Mouse (Mus musculus) left cerebral cortex, adult 11 months (tissue): ENCODE data around the gene Paxx.
"Not testable (repeated sequence)": the region's sequence is repeated elsewhere in the genome, so short reads cannot be mapped to it uniquely, and the experiment has no call there.

Source experiments
- DNase-seq: peaks from one replicate; pipeline ENCODE4 v3.0.0; 2022; ENCODE audit warnings: low spot score

Paxx gene

DNA sequence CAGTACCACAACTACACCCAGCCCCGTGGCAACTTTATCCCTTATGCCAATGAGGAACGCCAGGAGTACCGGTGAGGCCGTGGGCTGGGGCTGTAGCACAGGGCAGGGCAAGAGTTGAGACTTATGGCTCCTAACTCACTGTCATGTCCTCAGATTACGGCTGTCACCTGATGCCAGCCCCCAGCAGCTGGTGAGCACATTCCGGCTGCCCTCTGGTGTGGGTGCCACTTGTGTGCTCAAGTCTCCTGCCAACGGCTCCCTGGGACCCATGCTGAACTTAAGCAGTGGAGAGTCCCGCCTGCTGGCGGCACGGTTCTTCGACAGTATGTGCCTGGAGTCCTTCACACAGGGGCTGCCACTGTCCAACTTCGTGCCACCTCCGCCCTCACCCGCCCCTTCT, 18.2 kb downstream of the Paxx start:
- no peak for DNase-seq

DNA sequence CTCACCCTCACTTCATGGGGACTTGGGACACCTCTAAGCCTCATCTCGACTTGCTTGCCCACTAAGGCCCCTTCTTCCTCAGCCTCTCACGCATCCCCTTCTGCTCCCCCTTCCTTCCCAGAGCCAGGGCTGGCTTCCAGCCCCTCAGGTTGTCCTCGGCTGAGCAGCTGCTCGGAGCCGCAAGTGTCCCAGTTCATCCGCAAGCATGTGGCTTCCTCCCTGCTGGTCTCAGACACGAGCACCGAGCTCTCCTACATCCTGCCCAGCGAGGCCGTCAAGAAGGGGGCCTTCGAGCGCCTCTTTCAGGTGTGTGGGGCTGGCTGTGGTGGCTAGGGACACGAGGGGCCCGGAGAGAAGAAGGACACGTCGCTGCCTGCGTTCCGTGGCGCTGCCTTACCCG, 19.8 kb downstream of the Paxx start:
- no peak for DNase-seq

DNA sequence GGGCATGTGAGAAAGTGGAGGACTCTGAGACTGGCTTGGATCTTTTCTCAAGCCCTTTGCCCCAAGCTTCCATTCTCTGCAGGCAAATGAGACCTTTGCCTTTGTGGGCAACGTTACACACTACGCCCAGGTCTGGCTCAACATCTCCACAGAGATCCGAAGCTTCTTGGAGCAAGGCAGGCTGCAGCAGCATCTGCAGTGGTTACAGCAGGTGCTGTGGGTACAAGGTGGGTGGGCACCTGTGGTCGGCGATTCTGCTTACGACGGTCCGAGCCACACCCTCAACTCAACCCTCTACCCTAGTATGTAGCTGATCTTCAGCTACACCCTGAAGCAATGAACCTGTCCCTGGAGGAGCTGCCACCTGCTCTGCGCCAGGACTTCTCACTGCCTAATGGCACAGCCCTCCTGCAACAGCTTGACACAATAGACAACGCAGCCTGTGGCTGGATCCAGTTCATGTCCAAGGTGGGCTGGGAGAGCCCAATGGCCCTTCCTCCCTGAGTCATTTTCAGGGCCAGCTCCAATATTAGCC, 24.5 kb downstream of the Paxx start:
- DNase-seq, result no peak

- DNase-seq, result no peak
Measured at GRCm38 (mm10) chr2:25434292-25434691, 26.6 kb downstream of the Paxx start.

GRCm38 (mm10) chr2:25433101-25433500, 27.8 kb downstream of the Paxx start:
- DNase-seq, result no peak

DNA sequence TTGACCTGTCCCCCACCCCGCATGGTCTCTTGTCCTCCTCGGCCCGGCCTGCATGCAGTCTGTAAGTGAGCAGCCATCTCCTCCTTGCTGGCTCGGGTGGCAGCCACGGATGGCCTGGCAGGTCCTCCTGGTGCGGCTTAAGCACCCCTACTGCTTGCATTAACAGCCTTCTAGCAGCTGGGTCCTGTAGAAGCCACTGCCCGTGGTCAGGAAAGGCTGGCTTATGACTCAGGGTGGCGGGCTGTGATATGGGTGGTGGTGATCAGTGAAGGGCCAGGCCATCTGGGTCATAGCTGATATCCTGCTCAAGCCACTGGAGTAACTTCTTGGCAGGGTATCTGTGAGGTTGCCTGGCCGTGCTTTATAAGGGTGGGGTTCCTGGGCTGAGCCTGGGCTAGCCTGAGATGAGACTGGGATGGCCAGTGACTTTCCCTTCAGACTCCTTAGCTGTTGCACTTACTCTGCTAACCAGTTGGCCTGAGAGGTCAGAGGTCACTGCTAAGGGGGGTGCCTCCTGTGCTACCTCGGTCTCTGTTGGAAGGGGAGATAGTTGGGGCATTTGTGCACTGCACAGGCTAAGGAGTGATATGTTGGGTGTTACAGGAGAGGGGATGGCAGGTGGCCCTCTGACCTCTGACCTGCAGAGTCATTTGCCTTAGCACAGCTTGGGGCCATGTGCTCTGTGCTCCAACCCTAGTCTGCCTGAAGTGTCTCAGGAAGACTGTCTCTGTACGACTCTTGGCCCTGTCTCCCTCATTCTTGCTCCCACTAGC, 28.4 kb downstream of the Paxx start:
- no peak for DNase-seq

DNA sequence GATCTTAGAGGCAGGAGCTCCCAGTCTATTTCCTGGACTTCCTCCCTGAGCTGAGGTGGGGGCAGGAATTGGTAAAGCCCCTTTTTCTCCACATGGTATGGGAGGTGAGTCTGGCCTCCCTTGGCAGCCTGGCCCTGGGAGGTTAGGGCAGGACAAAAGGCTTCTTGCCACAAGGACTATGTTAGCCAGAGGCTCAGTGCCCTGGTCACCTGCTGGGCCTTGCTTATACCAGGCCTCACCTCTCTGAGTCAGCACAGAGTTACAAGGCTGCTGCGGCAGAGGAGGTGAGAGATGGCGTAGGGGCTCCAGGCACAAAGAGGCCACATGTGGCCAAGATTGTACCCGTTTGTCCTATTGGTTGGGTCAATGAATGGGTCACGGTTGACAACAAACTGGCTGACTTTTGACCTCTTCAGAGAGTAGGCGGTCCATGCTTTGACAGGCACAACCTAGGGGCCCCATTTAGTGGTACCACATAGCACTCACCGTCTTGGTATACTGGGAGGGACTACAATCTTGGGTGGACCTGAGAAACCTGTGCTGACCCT, 29.5 kb downstream of the Paxx start:
- no peak for DNase-seq

DNA sequence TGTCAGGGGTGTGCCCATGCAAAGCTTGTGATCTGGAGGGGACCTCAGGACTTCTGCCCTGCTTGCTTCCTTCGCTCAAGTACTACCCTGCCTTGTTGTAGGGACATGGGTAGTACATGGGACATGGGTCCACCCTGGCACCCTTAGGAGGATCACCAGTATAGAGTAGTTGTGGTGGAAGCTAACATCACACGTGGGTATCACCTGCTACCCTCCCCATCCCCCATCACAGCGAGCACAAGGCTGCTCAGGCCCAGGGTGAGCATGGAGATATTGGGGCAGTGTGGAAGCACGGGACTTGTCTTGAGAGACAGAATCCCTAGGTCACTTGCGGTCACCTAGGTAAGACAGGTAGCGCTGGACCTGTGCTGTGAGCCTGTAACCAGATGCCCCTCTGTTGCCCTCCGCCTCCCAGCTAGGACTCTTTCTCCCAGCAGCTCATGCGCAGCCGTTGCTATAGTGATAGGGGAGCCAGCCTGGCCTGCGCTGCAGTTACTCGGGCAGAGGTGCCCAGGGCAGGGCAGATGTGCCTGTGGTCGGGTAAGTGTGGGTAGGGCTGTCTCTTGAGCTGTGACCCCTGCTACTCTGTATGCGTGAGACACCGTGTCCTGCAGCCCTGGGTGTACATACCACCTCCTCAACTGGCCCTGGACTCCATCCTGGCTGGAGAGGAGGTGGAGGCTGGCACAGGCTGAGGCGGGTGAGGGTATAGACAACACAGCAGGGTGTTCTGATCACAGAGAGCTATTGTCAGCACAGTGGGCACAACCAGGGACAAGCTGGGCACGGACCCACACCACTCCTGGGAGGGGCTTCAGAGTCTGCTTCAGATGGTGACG, 30.3 kb downstream of the Paxx start:
- DNase-seq, result peak; percentile 58

GRCm38 (mm10) chr2:25429435-25430180, 31.3 kb downstream of the Paxx start:
- no peak for DNase-seq

- DNase-seq, result peak; percentile 98
Measured at GRCm38 (mm10) chr2:25428442-25429236, 32.3 kb downstream of the Paxx start, which contains the start of gene Abca2. TSS of gene Abca2 (plus strand) at chr2:25428703.

- DNase-seq, result no peak
Measured at GRCm38 (mm10) chr2:25427256-25427655, 33.6 kb downstream of the Paxx start.

GRCm38 (mm10) chr2:25426721-25427191, 34.1 kb downstream of the Paxx start:
- DNase-seq, result no peak

DNA sequence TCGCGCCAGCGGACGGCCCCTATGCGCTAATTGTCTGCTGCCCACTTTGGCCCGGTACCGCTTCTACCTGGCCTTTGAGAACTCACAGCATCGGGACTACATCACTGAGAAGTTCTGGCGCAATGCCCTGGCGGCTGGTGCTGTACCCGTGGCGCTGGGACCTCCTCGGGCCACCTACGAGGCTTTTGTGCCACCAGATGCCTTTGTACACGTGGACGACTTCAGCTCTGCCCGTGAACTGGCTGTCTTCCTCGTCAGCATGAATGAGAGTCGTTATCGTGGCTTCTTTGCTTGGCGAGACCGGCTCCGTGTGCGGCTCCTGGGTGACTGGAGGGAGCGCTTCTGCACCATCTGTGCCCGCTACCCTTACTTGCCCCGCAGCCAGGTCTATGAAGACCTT, 35.4 kb downstream of the Paxx start:
- no peak for DNase-seq

- no peak for DNase-seq
Measured at GRCm38 (mm10) chr2:25423626-25424025, 37.3 kb downstream of the Paxx start.

GRCm38 (mm10) chr2:25422587-25423410, 38.1 kb downstream of the Paxx start, which contains the start of gene Fut7:
TSS of gene Fut7 (plus strand) at chr2:25423267.
- no peak for DNase-seq

GRCm38 (mm10) chr2:25421896-25422295, 39.0 kb downstream of the Paxx start:
- DNase-seq, result no peak

DNA sequence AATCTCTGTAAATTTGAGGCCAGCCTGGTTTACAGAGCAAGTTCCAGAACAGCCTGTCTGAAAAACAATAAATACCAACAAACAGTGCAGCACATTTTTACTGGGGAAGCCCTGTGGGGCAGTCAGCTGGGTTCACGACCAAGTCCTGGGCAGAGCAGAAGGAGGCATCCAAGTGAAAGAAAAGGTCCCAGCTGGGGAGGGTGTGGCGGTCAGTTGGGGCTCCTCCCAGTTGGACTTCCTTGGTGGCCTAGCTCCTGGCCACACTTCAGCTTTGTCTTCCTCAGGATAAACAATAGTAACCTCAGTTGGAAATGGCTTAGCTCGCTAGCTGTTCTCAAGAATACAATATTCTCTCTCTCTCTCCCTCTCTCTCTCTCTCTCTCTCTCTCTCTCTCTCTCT, 43.5 kb downstream of the Paxx start:
- DNase-seq, result no peak

DNA sequence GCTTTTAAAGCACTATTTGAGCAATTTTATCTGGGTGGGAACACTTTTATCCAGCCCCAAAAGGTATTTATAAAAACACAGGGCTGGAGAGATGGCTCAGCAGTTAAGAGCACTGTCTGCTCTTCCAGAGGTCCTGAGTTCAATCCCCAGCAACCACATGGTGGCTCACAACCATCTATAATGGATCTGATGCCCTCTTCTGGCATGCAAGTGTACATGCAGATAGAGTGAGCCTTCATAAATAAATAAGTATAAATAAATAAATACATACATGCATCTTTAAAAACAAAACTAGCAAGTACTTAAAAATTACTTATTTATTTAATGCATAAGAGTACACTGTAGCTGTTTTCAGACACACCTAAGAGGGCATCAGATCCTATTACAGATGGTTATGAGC, 47.5 kb downstream of the Paxx start:
- DNase-seq, result not testable (repeated sequence)

GRCm38 (mm10) chr2:25408908-25409307, 52.0 kb downstream of the Paxx start:
- DNase-seq, result no peak
